Mouse (Mus musculus) adrenal gland, adult 2 months (tissue): ENCODE results near the gene Gabrr2. TPM values are rescaled to one million over a fixed set of nuclear protein-coding genes. Genes with fewer than 3 reads are reported as not detected.
A peak's percentile ranks its signal among the peaks of the same experiment; 100 is the strongest.
"Not testable (repeated sequence)": the region's sequence is repeated elsewhere in the genome, so short reads cannot be mapped to it uniquely, and the experiment has no call there.

Source experiments
- DNase-seq: peaks from one replicate; pipeline ENCODE4 v3.0.0; 2021
- polyA plus RNA-seq: library from polyadenylated mRNA; depleted of rRNA; stranded (reverse); fragments of >200 nt; gene quantifications from 2 replicates; pipeline ENCODE4 v1.2.3, GENCODE M21; 2012
- total RNA-seq, 2 experiments: library from RNA; stranded (reverse); gene quantifications; 2 replicates each; pipeline ENCODE4 v1.2.3; 2021

Gabrr2 gene
- total and polyA plus RNA-seq, 3 experiments, result 0.95 TPM; not detected in 2

- no peak for DNase-seq
These were observed 7.5 kb downstream of the Gabrr2 start for GRCm38 (mm10) chr4:33070326-33070725.

GRCm38 (mm10) chr4:33071337-33071736, 8.5 kb downstream of the Gabrr2 start:
- no peak for DNase-seq

- DNase-seq, result no peak
These were observed 9.8 kb downstream of the Gabrr2 start for GRCm38 (mm10) chr4:33072526-33073161.

GRCm38 (mm10) chr4:33074406-33074805, 11.6 kb downstream of the Gabrr2 start:
- no peak for DNase-seq

GRCm38 (mm10) chr4:33074851-33075250, 12.1 kb downstream of the Gabrr2 start:
- DNase-seq, result no peak

- no peak for DNase-seq
These were observed 13.2 kb downstream of the Gabrr2 start for GRCm38 (mm10) chr4:33075776-33076524.

- no peak for DNase-seq
These were observed 14.4 kb downstream of the Gabrr2 start for GRCm38 (mm10) chr4:33077161-33077560.

- no peak for DNase-seq
These were observed 14.9 kb downstream of the Gabrr2 start for GRCm38 (mm10) chr4:33077724-33078123.

GRCm38 (mm10) chr4:33078492-33078891, 15.7 kb downstream of the Gabrr2 start:
- no peak for DNase-seq

GRCm38 (mm10) chr4:33099118-33099694, 36.4 kb downstream of the Gabrr2 start:
- DNase-seq, result no peak

- no peak for DNase-seq
These were observed 47.1 kb downstream of the Gabrr2 start for GRCm38 (mm10) chr4:33109720-33110458.

GRCm38 (mm10) chr4:33110845-33111244, 48.0 kb downstream of the Gabrr2 start:
- no peak for DNase-seq

GRCm38 (mm10) chr4:33111358-33111757, 48.6 kb downstream of the Gabrr2 start:
- DNase-seq, result no peak

GRCm38 (mm10) chr4:33112866-33113265, 50.1 kb downstream of the Gabrr2 start:
- DNase-seq, result not testable (repeated sequence)

GRCm38 (mm10) chr4:33119118-33119517, 56.3 kb downstream of the Gabrr2 start:
- DNase-seq, result peak; percentile 56

GRCm38 (mm10) chr4:33124493-33124892, 61.7 kb downstream of the Gabrr2 start:
- DNase-seq, result peak; percentile 45

GRCm38 (mm10) chr4:33125409-33126084, 62.7 kb downstream of the Gabrr2 start:
- DNase-seq, result no peak

- DNase-seq, result no peak
These were observed 69.4 kb downstream of the Gabrr2 start, which contains the start of gene Gabrr1 for GRCm38 (mm10) chr4:33132221-33132620. TSS of gene Gabrr1 (plus strand) at chr4:33132521.
